ENCODE assay signal across 19 mouse cellular contexts in the genomic region with DNA sequence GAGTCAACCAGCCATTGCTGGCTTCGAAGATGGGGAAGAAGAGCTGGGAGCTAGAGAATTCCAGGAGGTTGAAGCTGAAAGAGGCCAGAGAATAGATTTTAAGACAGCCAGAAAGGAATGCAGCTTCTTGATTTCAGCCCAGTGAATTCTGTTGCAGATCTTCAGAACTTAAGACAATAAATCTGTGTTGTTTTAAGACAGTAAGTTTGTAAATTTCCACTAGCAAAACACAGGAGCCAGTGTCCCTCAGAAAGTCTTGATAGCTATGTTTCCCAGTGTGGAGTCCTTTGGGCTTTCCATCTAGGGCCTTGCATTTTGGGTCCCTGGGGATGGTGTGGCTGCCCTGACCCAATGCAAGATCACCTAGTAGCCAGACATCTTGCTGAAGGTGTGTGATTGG. TPM values are rescaled to one million over a fixed set of nuclear protein-coding genes. Genes with fewer than 3 reads are reported as not detected.
A peak's percentile ranks its signal among the peaks of the same experiment; 100 is the strongest.
DNase-seq lines count a peak whose midpoint lies in the region; ATAC-seq lines count a peak whose summit lies in the region.
"Had no signal": no experiment of that assay in that cellular context is flagged by ENCODE, and none has a peak within 500 bp of the region (broad histone marks: within the 10 kb centered on the region; RNA-seq: fewer than 3 reads in every experiment).

No protein-coding gene starts in this region.

- no peak for ATAC-seq in kidney, embryonic 15.5 days (replicated peaks; ENCODE audit: low FRiP score)
- ATAC-seq in embryonic facial prominence, embryonic 15.5 days (ENCODE audit: insufficient number of reproducible peaks, low FRiP score, low TSS enrichment, low read depth): no peak
- ATAC-seq: forebrain, embryonic 14.5 days; hindbrain, embryonic 16.5 days had no signal

- no peak overlapping the region for H3K4me3 ChIP-seq in kidney, embryonic 15.5 days (replicated peaks)
- H3K4me3 ChIP-seq in embryonic facial prominence, embryonic 15.5 days (replicated peaks): no peak overlapping the region
- H3K4me3 ChIP-seq: erythroblast, embryonic 14.5 days; forebrain, embryonic 10.5 days; heart, embryonic 10.5 days; hindbrain, embryonic 12.5 days had no signal

- 0 out of 2 replicates have a peak overlapping the region, but pooled peaks have one; percentile 37 for H3K27ac ChIP-seq in kidney, embryonic 15.5 days
- peak overlapping the region; percentile 51 for H3K27ac ChIP-seq in embryonic facial prominence, embryonic 15.5 days (replicated peaks)
- H3K27ac ChIP-seq: forebrain, embryonic 10.5 days; heart, embryonic 10.5 days; hindbrain, embryonic 12.5 days had no signal

- DNase-seq in kidney, adult 11 months: no peak
- DNase-seq in kidney, postnatal 14 days: peak; percentile 27
- DNase-seq in kidney, postnatal 4 days: no peak
- DNase-seq in adipocyte (ENCODE audit: low spot score): peak; percentile 27
- DNase-seq: adrenal gland, adult 8-10 months; cerebellum, adult 11-12 months; cerebellum, adult 9-10 months; cerebellum, postnatal 25 days; heart, adult 18-20 months; heart, postnatal 10 days; heart, postnatal 4 days had no signal

- H3K36me3 ChIP-seq in kidney, embryonic 15.5 days: no peaks in the 10 kb centered on the region
- H3K36me3 ChIP-seq in embryonic facial prominence, embryonic 15.5 days: no peaks in the 10 kb centered on the region
- H3K36me3 ChIP-seq: forebrain, embryonic 10.5 days; heart, embryonic 10.5 days; hindbrain, embryonic 12.5 days had no signal

- no peak overlapping the region for H3K4me2 ChIP-seq in kidney, embryonic 15.5 days
- no peak overlapping the region for H3K4me2 ChIP-seq in embryonic facial prominence, embryonic 15.5 days (replicated peaks)
- H3K4me2 ChIP-seq: hindbrain, embryonic 12.5 days had no signal

- 77% methylated on average over 1 of the region's 1 CpGs for WGBS in kidney, embryonic 15.5 days
- WGBS in embryonic facial prominence, embryonic 15.5 days: 83% methylated on average over 1 of the region's 1 CpGs

- no peaks in the 10 kb centered on the region for H3K27me3 ChIP-seq in kidney, embryonic 15.5 days
- H3K27me3 ChIP-seq in embryonic facial prominence, embryonic 15.5 days: no peaks in the 10 kb centered on the region
- H3K27me3 ChIP-seq: hindbrain, embryonic 12.5 days had no signal

- H3K9ac ChIP-seq in kidney, embryonic 15.5 days: no peak overlapping the region
- H3K9ac ChIP-seq in embryonic facial prominence, embryonic 15.5 days: no peak overlapping the region
- H3K9ac ChIP-seq: hindbrain, embryonic 12.5 days had no signal

- no peaks in the 10 kb centered on the region for H3K9me3 ChIP-seq in kidney, embryonic 15.5 days (replicated peaks)
- no peaks in the 10 kb centered on the region for H3K9me3 ChIP-seq in embryonic facial prominence, embryonic 15.5 days (replicated peaks)
- H3K9me3 ChIP-seq: forebrain, embryonic 10.5 days; heart, embryonic 10.5 days; hindbrain, embryonic 12.5 days had no signal

- H3K4me1 ChIP-seq in kidney, embryonic 15.5 days: peaks cover 36% of the 10 kb centered on the region
- peaks cover 25% of the 10 kb centered on the region for H3K4me1 ChIP-seq in embryonic facial prominence, embryonic 15.5 days

RNA-seq across cellular contexts. Expression of gene Adamts12, which starts 1.7 kb away (rescaled TPM):
- polyA plus RNA-seq in kidney, embryonic 15.5 days (2015; fragmentation: Nextera tagmentation; extraction: Ambion mirVana): 3.9 and 4.0 TPM in 2 replicates
- polyA plus RNA-seq in embryonic facial prominence, embryonic 15.5 days (2015; fragmentation: Nextera tagmentation; extraction: Ambion mirVana): 8.7 and 9.2 TPM in 2 replicates

RNA-seq across cellular contexts. Expression of gene Rxfp3, which starts 25.1 kb away (rescaled TPM):
- polyA plus RNA-seq in kidney, embryonic 15.5 days (2015; fragmentation: Nextera tagmentation; extraction: Ambion mirVana): 0.39 and 0.53 TPM in 2 replicates
- polyA plus RNA-seq in embryonic facial prominence, embryonic 15.5 days (2015; fragmentation: Nextera tagmentation; extraction: Ambion mirVana): 2.7 and 2.9 TPM in 2 replicates
- polyA plus RNA-seq: erythroblast, embryonic 14.5 days had no signal

Comparison
In these comparisons a context has a peak if more than half of its experiments do, and no peak if none do; other contexts are left out.
1. DNase-seq: peak in kidney, postnatal 14 days (single experiment) and adipocyte (single experiment); none in kidney, adult 11 months (single experiment) and kidney, postnatal 4 days (0 of 2).